Mouse (Mus musculus) brain, embryonic 18.5 days (tissue): ENCODE measurements at regions not wholly inside any gene's neighbourhood (a gene's known extent, or its start where the extent isn't known, plus 50 kb on each side); places are given as distances from the start of the nearest gene placed in this dataset.

Source experiments
- DNase-seq: peaks from one replicate; pipeline ENCODE4 v3.0.0-alpha.2; 2012; ENCODE audit warnings: low read depth, low spot score

- no peak for DNase-seq
Measured at GRCm38 (mm10) chr7:93424717-93425116, 345.1 kb downstream of the Fam181b start.

- DNase-seq = no peak
Measured at GRCm38 (mm10) chr7:93435034-93435433, 355.4 kb downstream of the Fam181b start.

DNA sequence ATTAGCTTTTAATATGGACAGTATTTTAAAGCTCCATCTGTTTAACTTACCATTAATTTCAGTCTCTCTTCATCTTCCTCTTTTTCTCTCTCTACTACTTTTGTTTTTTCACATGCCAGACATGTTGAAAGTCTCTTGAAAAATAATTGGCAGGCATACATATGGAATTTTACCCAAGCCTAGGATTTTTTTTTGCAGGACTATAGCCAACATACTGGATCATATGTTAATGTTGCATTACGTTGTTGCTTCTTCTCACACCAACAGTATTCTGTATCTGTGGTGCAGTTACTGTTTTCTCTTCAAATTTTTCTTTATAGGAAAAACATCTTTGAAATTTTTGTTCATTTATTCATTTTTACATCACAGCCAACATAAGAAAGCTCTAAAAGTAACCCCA lies 374.4 kb downstream of the Fam181b start:
- no peak for DNase-seq

GRCm38 (mm10) chr7:93463377-93463776 lies 383.7 kb downstream of the Fam181b start:
- DNase-seq = no peak

DNA sequence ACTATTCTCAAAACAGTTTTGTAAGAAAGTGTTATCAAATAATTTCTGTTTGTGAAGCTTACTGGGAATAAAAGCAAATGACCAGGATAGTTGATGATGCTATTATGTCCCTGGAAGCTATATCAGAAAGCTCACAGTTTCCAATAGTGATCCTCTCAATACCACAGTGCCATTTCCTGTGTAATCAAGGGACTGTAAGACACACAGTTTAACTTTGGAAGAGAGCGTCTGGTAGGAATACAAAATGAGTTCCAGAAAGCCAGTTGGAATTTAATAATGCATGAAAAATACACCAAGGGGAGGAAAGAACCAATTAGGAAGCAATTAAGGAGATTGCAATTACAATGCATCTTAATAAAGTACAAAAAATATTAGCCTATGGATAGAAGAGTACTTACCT lies 393.7 kb downstream of the Fam181b start:
- DNase-seq = no peak

GRCm38 (mm10) chr7:93510636-93511035 lies 431.0 kb downstream of the Fam181b start:
- DNase-seq = peak; percentile 3

DNA sequence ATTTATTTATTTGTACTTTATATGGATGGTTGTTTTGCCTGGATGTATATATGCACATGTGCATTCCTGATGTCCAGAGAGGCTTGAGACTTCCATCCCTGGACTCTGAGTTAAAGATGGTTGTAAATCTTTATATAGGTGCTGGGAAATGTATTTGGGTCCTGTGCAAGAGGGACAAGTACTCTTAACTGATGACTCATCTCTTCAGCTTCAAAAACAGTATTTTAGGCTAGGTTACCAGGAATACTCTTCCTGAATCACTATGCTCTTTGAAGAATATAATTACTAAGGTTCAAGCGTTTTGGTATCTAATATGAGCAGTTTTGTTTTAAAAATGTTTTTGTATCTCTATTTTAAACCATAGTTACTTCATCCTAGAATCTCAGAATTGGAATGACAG lies 431.6 kb downstream of the Fam181b start:
- no peak for DNase-seq

DNA sequence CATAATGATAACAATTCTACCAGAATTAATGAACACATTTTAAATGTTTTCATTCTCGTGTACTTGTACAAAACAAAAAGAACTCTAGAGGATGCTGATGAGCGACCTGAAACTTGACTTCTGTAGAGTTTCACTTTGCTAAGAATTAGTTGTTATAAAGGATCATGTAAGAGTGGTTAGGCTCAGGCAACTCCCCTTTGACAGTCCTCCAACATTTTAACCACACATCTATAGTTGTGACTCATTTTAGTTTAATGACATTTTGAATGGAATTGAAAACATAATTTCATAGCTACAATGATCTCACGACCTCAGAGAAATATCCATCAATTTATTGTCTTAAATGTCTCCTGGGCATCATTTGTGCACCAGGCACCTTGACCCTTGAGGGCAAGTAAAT lies 479.5 kb downstream of the Fam181b start:
- no peak for DNase-seq

- DNase-seq = no peak
Measured at GRCm38 (mm10) chr7:93577523-93577922, 497.9 kb downstream of the Fam181b start.

- DNase-seq = no peak
Measured at GRCm38 (mm10) chr7:93587121-93587520, 507.5 kb downstream of the Fam181b start.

DNA sequence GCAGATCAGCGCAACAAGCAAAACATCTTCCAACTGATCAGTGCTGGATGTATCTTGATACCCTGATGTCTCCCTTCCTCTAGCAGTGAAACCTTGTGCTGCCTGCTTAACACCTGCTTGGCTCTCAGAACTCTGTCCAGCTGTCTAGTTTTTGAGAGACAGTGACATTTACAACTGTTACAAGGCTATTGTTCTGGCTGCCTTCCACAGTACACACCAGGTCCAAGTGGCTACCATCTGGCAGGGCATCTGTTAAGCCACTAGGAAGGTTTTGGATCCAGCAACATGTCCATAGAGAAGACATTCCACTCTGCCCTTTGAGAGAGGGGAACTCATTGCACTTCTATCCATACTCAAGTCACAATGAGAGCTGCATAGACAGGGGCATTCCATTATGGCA lies 508.4 kb downstream of the Fam181b start:
- no peak for DNase-seq
